Mouse (Mus musculus) monocyte, adult 5-6 weeks (primary cell): ENCODE results near the gene Cfap45. TPM values are rescaled to one million over a fixed set of nuclear protein-coding genes. Genes with fewer than 3 reads are reported as not detected.

ENCODE experiments used
- ATAC-seq: fragments of 153-309, 156-312 bp; replicated peaks from 2 replicates; pipeline ENCODE4 v1.8.0; 2017; ENCODE audit warnings: mild to moderate bottlenecking; ENCODE audit not compliant: low TSS enrichment, insufficient number of reproducible peaks, severe bottlenecking, poor library complexity, low FRiP score
- total RNA-seq: library from RNA; stranded (forward); fragments of 200-1000, 200-491, 200-594 nt; gene quantifications from 3 replicates; pipeline ENCODE4 v1.2.3, GENCODE M21; 2017

Cfap45 gene
- total RNA-seq, 1 experiment from 2014 or later: not detected

DNA sequence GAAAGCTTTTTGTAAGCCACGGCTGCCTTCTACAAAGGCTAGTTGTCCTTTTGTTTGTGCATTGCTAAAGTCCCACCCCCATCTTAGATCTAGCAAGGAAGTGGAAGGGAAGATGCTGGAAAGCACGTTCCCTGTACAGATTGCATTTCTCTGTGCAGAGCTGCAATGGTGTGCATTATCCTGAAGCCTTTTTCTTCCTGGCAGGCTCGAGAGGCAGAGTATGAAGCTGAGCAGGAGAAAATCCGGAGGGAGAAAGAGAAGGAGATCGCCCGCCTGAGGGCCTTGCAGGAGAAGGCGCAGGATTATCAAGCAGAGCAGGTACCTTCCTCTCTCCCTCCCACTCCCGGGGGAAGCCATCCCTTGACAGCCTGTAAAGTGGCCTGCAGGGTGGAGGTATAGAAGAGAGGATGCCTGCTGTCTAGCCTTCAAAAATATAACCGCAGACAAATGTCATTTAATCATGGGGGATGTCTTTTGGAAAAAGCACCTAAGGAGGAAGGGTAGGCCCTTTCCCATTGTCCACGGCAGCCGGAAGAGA, 19.8 kb downstream of the Cfap45 start:
- ATAC-seq: no peak

DNA sequence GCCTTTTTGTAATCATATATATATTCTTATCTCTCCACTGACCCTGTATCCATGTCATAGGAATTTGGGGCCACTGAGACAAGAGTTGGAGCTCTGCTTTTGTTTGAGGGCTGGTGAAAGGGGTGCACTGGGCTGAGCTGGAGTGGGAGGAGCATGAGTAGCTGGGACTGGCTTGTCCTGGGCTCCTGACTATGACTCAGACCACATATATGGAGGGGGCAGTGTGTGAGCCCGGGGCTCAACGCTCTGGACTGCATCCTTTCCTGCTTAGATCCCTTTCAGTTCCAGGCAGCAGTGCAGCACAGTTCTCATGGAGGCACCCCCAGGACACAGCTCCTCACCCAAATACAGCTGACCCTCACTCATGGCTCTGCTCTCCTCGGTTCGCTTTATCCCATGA, 25.5 kb downstream of the Cfap45 start:
- ATAC-seq: no peak

DNA sequence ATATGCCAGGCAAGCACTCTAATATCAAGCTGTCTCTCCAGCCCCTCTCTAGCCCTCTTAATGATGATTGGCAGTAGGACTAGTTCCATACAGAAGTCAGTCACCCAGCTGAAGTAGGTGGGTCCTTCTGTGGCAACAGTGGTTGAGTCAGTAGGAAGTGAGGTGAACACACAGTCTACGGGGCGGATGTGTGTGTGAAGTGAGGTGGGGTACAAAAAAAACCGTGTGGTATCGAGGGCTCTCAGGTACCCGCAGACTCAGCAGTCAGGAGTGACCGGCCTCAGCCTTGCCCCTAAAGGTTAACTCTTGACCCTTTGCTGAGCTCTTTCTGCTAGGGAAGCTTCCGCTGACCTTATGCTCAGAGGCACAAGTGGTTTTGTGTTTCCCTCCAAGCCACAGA, 27.9 kb downstream of the Cfap45 start:
- no peak; the same call in 1 of the 2 replicates for ATAC-seq

DNA sequence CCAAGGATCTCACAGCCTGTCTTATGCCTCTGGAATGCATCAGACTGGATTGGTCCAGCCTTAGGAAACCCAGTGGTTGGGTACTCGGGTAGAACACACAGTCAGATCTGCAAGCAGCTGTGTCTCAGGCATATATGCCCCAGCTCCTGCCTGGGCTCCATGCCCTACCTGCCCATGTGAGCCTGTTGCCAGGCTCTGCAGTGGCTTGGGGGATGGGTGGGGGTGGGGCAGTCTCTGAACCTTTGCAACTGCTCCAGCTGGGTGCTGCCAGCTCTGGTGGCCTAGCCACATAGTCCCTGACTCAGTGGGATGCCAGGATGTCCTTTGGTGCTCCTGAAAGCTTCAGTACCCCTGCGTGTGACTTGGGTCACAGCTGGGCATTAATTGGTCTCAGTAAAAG, 28.7 kb downstream of the Cfap45 start:
- ATAC-seq: no peak

DNA sequence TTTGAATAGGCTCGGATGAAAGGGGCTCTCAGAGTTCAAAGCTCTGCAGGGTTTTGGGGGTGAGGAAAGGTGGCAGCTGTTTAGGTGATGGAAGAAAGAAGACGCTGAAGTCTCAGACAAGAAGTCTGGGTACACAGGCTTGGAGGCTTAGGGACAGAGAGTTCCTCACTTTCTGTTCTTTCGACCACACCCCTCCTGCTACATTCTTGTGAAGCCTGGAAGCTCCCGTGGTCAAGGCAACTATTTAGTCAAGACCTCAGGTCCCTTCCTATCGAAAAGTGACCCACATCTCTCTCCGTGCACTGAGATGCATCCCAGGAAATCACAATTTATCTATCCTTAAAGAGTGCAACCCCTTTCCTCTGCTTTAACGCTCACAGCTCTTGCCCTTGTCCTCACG, 29.1 kb downstream of the Cfap45 start:
- no peak for ATAC-seq

DNA sequence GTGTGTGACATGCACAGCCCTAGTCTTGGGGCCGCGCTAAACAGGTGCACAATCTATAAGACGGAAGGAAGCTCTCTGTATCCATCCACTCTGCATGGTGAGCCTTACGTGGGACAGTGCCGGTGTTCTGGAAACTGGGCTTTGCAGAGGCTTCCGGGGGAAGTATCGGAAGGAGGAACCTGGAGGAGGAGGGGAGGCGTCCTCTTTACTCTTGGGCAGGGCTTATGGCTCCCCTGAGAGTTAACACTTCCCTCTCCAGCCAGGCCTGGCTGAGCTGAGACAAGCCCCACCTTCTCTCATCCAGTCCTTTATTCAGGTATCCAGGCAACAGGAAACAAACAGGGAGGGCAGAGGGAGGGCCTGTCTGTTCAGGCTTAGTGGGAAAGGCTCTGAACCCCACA, 29.9 kb downstream of the Cfap45 start:
- peak; percentile 85 for ATAC-seq

DNA sequence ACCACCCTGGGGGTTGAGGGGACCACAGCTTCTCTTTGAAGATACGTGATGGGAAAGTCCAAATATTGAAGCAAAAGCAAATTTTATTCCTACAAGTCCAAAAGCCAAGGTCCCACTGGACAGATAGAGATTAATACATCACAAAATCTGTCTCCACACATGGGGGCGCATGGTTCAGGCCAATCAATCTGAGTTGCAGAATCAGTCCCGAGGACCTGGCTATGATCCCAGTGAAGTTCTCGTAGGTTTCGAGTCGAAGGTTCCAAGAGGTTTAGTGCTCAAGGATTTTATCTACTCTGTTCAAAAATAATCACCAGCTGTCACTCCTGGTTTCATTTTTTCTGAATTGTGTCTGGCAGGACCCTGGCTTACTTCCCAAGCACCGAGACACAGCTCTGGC, 30.4 kb downstream of the Cfap45 start:
- ATAC-seq: no peak

DNA sequence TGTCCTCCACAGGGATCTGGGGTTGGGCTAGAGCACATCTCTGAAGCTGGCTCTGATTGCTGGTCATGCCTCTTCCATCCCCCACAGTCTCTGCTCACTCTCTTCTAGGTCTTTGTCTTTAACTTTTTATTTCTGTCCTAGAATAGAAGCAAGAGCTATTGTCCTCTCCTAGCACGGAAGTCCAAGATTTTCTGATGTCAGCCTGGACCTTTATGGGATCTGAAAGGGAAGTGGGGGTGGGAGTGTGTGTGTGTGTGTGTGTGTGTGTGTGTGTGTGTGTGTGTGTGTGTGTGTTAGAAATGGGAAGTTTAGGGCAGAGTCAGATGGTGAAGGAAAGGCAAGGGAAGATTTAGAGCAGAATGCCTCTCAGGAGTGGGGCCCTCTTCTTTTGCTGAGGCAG, 32.0 kb downstream of the Cfap45 start:
- no peak for ATAC-seq

DNA sequence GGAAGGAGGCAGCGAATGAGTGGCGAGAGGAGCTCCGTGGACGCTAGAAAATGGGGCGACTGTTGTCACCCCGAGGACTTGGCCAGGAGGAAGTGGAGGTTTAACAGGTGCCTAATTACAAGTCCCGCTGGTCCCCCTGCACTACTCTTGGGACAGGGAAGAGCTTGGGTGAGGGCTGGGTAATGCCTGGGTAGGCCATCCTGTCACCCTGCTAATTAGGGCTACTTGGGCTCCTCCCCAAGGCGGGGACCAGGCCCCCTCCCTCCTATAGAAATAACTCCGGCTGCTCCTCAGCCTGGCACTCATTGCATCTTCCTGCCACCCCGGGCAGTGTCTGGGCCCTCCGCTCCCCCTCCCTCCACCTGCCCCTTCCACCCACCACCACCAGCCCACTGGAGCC, 35.0 kb downstream of the Cfap45 start, which contains the start of gene Vsig8:
Gene Vsig8 (plus strand): TSS at position 301 of the 400 bp plus-strand sequence.
- ATAC-seq: no peak

DNA sequence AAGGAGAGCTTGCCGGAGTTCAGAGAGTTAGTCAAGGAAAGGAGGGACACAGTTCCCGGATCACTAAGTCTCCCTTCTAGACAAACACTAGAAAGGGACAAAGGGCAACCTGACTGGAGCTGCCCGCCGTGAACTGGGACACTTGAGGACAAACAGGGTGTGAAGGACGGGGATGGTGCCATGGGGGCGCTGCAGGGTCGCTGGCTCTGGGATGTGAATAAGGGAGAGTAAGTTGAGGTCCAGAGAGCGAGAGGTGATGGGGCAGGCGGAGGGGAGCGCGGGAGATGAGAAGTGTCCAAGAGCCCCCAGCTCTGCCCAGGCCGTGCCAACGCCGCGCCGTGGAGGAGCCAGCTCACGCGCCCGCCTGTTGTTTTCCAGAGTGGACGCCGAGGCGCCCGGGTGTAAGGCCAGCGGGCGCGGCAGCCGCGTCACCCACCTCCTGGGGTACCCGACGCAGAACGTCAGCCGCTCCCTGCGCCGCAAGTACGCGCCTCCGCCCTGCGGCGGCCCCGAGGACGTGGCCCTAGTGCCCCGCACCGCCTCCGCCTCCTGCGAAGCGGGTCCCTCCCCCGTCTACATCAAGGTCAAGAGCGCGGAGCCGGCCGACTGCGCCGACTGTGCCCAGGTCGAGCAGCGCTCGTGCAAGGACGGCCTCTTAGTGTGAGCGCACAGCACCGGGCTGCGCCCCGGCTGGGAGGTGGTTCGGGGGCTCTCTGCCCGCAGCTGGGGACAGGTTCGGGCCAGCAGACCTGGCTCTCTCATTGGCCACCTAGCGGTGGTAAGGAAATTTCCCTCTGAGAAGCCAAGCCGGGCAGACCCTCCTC, 42.3 kb downstream of the Cfap45 start:
- peak; percentile 41 for ATAC-seq

DNA sequence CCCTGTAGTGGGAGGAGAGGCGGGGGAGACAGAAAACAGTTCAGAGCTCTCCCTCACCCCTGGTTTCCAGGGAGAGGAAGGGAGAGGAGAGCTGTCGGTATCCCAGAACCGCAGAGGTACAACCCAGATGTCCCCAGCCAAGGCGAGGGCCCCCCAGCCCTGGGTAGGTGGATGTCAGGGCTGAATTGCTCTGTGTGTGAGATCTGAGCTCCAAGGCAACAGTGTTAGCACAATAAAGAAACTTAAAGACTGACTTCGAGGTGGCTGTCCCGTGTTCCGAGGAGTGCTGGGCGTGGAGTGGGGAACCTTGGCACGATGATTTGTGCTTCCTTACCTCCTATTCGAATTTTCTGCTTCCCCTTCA, 42.8 kb downstream of the Cfap45 start:
- no peak; the same call in 1 of the 2 replicates for ATAC-seq

DNA sequence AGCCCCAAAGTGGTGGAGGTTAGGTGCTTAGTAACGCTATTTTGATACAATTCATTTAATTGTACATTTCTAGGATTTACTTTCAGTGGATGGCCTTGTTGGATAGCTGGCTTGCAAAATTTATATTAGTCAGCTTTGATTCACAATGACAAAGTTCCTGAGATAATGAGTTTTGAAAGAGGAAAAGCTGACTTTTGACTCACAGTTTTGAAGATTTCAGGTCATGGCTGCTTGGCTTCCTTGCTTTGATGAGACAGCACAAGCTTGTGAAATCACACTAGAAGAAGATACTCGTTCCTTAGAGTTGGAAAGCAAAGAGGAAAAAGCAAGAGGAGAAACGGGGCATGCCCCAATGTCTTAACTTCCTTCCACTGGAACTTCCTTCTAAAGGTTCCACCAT, 45.5 kb downstream of the Cfap45 start:
- ATAC-seq: no peak

DNA sequence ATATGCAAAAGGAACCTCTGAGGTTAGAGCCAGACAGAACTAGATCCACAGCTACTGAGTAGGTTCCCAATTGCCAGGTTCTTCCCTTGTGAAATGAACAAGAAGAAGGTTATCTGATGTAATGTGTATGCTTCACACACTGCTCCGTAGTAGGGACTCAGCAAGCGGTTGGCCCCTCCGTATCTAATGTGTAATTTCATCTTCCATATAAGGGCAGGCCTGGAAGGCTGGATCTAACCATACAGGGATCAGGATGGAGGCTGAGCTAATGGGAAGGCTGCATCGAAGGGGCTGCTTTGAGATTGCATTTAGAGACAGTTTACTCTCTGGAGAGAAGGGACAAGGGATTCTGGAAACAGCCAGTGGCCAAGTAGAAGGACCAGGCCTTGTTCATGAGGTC, 47.2 kb downstream of the Cfap45 start:
- ATAC-seq: no peak

DNA sequence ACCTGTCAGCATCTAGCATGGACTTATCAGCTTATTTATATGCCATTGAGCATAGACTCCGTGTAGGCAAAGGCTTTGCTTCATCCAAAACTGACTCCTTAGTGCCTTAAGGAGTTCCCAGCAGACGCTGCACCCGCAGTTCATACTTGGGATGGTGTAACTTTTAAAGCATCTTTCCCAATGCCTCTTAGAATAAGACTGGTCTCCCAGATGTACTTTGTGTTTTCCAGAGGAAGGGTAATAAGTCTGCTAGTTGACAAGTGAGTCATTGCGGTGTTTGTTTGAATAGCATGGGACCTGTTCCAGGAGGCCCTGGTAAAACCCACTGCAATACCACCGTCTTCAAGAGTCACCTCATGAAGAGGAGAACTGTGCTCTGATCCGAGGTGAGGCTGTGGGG, 59.5 kb downstream of the Cfap45 start:
- ATAC-seq: no peak

DNA sequence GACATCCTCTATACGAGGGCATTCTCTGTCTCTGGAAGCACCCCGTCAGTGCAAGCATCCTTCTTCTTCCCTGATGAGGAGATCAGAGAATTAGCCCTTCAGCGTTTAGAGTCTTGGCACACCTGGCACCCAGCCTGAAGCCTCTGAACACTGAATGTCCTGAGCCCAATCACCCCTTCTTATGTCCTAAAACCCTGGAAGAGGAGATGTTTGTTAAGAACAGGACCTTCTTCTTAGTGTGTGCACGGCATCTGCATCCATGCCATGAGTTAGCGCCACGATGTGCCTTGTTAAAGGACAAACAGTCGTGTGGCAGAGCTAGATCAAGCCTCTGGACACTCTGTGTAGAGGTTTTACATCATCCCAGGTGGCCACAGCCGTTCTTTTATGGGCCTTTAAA, 61.8 kb downstream of the Cfap45 start:
- ATAC-seq: no peak

DNA sequence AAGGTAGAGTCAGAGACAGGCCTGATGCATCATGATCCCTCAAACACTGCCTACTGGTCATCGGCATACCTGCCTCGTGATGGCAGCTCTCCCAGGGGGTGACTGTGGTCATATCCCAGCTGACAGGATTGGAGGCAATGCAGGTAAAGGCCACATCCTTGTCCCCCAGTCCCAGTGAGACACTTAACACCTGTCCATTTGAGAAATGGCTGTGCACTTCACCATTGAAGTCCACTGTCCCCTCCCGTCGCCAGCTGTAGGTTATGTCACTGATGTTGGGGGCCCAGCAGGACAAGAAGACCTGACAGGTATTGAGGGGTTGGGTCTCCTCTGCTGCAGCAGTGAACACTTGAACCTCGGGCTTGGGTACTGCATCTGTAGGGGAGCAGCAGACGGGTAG, 63.7 kb downstream of the Cfap45 start:
- ATAC-seq: no peak

DNA sequence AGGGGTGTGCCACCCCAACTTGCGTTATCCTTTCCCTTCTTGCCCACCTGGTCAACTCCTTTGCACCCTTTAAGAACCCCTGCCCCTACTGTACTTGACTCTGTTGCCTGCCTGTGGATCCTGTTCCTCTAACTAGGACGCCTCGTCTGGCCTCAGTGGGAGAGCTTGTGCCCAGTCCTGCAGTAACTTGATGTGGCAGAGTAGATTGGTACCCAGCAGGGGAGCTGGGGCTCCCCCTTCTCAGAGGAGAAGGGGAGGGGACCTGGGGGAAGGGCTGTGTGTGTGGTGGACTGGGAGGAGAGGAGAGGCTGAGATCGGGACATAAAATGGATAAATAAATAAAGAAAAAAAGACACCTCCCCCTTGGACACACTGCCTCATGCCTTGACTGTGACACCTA, 64.4 kb downstream of the Cfap45 start:
- ATAC-seq: no peak

DNA sequence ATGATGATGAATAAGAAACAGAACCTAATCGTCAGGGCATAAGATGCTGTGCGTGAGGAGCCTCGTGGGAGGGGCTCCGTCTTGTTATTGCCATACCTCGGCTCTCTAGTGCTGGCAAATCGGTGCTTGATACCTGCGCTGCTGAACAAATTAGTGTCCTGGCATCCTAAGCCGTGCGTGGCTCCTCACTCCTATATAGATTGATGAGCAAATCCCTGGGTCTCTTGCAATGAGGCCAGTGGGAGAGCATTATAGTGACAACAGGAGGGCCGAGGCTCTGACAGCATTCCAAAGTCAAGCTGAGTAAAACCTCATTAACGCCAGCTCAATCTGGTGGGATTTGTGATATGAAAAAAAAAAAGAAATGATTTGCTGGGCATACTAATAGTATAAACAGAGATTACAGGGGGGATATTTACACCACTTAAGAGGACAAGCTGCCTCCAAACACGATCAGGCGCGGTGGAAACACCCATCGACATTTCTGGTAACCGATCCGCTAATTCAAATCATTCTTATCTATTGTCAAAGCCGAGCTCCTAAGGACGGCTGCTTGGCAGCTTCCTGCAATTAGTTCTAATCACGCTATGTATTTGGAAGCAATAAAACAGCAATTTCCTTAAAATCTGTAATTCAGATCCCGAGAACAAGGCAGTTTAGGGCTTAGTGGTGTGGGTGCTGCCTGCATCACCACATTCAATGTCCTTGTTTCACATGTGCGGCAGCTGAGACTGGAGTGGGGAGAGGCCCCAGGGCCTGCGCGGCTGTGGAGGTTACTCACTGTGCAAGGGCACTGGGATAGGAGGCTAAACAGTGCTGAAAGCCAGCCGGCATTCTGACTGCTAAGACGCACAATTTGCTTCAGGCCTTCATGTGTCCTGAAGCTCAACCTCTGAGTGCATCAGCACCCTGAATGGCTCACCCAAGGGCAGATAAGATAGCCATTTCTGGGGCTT, 65.3 kb downstream of the Cfap45 start:
- no peak for ATAC-seq

DNA sequence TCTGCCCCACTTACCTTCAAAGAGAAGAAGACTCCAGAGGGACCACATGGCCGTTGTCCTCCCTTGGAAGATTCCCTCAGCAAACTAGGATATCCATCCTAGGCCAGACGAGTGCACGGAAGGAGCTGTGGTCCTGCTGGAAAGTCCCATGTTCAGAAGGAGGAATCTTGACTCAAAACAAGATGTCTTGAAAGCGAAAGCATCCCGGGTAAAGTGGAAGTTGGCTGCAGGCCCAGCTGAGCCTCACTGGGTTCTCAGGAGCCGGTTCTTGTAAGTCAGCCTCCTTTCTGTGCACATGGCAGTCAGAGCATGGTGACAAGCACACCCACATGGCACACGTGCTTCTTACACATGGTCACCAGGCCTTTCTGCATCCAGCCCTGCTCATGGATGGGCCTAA, 69.8 kb downstream of the Cfap45 start, which contains the start of gene Slamf8:
Gene Slamf8 (minus strand): TSS at position 184 of the 400 bp plus-strand sequence.
- peak; percentile 63 for ATAC-seq
